Mouse (Mus musculus) frontal cortex, postnatal 36 days (tissue): ENCODE measurements at regions not wholly inside any gene's neighbourhood (a gene's known extent, or its start where the extent isn't known, plus 50 kb on each side); places are given as distances from the start of the nearest gene placed in this dataset.
"Not testable (repeated sequence)": the region's sequence is repeated elsewhere in the genome, so short reads cannot be mapped to it uniquely, and the experiment has no call there.

Experiments
- DNase-seq, 2 experiments: peaks; one replicate each; pipeline ENCODE4 v3.0.0; 2022; ENCODE audit warnings: low spot score in 2 of 2

- not testable (repeated sequence) for DNase-seq
Observed at GRCm38 (mm10) chr6:68632309-68632708, 1096.7 kb upstream of the Tacstd2 start.

- no peak for DNase-seq
Observed at GRCm38 (mm10) chr6:68631787-68632186, 1096.2 kb upstream of the Tacstd2 start.

GRCm38 (mm10) chr6:68606033-68606432 is 1070.4 kb upstream of the Tacstd2 start:
- no peak for DNase-seq
